Mouse (Mus musculus): Measurements from ENCODE around the gene Hcrt.

Hcrt gene

DNA sequence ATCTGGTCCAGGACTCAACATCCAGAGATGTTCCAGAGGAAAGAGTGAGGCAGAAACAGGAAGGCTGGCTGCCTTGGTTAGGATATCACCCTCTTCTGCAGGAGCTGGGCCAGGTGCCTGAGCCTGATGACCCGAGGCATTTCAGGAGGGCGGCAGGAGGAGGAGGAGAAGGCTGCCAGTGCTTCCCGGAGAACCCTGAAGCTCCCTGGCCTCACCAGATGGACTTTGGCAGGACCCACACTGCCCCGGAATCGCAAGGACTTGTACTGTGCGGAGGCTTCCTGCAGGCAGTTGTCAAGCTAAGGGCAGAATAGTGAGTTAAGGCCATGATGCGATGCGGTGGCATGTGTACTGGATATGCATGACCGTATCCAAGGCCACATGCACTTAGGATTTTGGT is 4.0 kb upstream of the Hcrt start:
- no peak for DNase-seq

DNA sequence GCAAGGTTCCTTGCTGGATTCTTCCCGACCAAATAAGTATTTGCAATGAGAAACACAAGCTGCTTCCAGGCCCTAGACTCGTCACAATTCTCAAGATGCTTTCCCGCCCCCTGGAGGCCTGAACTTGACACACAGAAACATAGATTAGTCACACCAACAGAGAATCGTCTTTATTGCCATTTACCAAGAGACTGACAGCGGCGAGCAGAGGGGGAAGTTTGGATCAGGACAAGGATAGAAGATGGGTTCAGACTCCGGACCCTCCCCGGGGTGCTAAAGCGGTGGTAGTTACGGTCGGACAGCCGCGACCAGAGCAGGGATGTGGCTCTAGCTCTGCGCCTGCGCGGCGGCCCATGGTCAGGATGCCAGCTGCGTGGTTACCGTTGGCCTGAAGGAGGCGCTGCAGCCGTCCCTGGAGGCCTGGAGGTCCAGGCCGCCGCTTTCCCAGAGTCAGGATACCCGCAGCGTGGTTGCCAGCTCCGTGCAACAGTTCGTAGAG is 1.1 kb downstream of the Hcrt start:
- peak; percentile 53 to 55 for DNase-seq

DNA sequence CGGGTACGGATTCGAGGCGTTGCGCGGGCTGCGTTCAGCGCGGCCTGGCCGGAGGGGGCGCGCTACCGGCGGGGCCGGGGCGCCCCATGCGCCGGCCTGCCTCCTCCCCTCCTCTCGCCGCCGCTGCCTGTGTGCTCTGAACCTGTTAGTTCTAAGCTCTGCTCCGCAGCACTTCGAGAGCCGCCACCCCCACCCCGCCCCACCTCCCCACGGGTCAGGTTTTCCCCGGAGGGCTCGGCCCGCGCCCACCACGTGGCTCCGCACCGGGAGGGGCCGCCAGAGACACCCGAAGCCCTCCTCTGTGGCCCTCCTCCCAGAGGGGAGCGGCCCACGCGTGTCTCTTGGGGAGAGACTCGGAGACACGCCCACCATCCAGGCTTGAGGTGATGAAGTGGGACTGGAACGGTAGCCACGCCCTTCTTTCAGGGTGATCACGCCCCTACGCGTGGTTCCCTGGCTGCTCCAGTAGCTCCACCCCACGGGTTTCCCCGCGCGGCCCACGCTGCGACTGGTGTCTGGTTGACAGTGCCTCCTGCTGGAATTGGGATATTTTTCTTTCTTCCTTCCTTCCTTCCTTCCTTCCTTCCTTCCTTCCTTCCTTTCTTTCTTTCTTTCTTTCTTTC is 3.0 kb downstream of the Hcrt start, which contains the start of gene Kcnh4:
Kcnh4 (minus strand) TSS at position 332 of the 623 bp plus-strand sequence.
- peak; percentile 62 to 78 for DNase-seq

DNA sequence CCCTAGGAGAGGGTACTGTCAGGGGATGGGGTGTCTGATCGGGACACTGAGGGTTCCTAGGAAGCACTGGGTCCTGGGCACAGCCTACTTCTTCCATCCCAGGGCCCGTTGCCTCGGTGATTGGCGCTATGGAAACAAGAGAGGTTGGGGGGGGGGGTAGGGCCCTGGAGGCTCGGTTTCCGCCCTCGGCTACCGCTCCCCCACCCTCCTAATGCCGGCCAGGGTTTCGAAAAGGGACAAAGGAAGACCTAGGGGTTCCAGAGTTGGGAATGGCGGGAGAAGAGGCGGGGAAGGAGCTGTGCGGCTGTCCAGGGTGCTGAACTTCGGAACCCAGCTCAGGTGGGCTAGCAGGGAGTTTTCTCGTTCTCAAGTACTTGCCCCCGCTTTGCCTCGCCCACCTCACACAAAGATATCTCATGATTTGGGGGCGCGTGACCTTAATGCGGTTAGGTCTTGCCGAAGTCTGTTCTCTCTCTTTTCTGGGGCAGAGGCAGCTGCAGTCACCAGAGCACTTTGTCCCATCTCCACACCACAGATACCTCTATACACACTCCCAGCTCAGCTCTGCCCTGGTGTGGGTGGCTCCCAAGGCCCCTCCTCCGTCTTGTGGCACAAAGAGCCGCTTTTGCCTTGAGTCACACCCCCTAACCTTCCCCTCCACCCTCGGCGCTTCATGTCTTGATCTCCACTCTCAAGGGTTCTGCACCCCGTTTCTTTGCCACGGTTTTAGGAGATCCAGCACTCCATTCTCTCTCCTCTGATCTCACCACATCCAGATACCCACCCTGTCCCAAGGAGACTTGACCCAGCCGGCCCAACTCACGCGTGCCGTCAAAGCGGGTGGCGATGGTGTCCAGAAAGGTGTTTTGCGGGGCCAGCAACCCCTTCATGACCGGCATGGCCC is 3.8 kb downstream of the Hcrt start:
- no peak for DNase-seq

DNA sequence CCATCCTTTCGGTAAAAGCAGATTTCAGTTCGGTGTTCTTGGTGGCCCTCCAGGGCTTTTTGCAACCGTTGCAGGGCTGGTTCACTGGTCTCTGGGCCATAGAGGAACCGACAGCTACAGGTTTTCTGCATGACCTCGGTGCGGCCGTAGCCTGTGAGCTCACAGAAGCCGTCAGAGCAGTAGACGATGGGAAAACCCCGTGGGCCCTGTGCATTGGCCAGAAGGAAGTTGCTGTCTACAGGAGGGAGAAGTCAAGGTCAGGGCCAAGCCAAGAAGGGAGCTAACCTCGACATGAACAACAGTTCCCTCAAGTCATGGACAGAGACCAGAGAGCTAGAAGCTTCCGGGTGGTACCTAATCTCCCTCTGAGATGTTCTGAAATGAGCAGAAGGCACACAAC is 5.2 kb downstream of the Hcrt start:
- no peak for DNase-seq

DNA sequence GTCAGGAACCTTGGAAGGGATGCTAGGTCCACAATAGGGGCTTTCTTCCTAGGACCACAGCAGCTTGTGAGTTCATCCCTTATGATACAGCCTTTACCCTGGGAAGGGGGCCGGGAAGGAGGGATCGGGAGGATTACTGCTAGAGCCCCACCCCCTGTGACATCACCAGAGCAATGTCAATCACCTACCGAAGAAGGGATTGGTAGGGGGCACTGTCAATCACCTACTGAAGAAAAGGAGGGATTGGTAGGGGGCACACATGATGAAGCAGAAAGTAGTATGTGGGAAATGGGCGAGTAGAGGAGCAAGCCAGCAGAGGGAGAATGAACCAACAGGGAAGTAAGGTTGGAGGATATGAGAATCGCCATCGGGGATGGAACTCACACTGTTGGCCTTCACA is 6.3 kb downstream of the Hcrt start:
- DNase-seq: no peak

DNA sequence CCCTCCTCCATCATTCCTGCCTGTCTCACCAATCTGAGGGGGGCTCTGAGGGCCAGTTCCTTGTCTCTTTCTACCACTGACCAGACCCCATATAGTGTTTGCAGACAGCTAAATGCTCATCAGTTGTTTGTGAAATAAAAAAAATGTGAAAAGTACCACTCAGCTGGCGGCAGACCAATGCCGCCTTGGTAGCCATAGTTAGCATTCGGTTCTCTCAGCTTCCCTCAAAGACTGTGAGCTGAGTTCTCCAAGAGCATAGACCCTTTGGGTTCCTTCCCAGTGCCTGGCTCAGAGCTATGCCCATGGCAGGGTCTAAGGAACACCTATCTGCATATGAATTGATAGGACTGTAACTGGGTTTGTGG is 8.1 kb downstream of the Hcrt start:
- DNase-seq: no peak

DNA sequence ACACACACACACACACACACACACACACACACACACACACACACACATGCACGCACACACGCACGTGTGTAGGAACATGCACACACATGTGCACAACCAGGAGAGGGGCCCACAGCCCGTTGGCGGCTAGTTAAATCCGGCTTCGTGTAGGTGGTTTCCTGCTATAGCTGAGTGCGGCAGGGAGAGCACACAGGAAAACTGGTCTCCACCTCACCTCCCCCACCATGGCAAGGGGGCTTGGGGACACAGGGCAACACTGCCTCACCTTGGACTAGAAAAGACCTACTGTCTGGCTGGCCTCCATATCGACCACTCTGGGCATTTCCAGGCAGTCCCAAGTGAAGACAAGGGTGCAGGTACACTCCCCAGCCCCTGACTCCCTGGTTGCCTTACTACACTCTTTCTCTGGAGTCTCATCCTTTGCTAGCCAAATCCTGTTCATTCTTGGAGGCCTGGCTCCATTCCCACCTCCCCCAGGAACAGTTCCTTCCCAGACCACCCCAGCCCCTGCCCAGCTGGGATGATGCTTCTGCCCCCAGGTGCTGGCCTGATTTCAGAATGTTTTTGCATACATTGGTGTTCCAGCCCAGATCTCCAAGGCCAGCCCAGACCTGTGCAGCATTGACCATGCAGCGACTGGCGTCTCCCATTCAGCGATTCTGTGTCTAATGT is 8.6 kb downstream of the Hcrt start:
- DNase-seq: no peak

DNA sequence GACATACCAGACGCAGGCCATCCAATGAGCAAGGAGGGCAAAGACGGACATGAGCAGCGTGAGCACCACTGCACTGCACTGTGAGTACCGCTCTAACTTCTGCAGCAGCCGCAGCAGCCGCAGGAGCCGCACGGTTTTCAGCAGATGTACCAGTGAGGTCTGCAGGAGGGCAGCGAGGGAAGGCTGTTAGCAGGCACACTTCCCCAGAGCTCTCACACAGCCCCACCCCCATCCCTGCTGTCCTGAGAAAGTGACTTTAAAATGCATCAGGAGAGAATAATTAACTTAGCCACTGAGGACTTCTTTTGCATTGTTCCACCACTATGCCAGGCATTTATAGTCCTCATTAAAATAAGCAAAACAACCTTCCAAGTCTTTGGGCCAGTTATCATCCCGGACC is 10.4 kb downstream of the Hcrt start:
- no peak for DNase-seq

DNA sequence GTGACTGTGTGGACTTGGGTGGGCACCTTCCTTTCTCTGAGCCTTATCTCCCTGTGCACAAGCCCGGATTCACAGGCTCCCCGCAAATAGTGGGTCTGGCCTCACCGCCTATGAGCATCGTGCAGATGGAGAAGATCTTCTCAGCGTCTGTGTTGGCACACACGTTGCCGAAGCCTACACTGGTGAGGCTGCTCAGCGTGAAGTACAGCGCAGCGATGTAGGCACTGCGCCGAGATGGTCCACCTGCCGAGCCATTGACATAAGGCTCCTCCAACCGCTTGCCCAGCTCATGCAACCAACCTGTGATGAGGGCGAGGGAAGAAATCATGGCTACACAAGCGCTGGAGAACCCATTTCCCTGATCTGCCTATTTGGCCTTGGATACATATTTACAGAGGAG is 12.6 kb downstream of the Hcrt start:
- no peak for DNase-seq

DNA sequence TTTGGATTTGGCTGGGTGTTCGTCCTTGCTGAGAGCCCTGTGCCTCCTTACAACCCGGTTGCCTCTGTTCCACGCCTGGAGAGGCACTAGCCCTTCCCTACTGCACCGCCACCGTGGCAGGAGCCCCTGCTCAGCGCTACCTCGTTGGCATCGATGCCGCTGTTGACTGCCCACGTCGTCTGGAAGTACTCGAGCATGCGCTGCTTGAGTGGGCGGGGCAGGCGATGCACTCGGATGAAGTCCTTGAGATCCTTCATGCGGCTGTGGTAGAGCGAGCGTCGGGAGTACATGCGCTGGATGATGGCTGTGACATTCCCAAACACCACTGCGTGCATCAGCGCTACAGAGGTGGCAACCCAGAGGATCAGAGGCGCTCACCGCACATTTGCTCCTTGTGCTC is 13.3 kb downstream of the Hcrt start:
- DNase-seq: no peak

DNA sequence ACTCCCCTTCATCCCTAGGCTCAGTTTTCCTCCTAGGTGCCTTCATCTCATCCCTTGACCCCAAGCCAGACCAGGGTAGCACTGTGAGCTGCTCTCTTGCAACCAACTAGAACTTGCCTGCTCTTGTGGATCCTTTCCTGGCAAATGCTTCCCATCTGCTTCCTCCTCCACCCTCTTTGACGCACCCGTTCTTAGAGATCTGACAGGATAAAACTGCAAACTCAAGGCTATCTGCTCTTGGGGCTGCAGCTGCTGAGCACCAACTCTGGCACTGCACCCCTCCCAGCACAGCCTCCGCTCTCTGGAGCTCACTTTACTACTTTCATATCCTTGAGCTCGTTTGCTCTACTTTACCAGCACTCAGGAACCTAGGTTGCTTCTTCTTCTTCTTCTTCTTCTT is 14.1 kb downstream of the Hcrt start:
- DNase-seq: no peak

DNA sequence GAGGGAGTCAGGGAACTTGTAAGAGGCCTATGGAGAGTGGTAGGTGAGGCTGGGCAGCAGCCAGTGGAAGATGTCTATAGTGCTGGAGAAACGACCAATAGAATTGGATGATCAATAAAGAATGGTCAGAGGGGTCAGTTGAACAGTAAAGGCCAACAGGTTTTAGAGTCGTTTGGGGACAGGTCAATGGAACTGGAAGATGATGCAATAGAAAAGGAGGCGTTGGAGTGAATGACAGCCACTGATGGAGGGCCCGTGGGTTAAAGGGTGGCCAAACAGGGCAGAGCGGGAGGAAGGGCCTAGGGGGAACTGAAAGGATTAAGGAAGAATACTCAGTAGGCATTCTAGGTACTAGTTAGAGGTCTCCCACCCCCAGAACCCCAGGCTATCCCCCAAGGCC is 15.6 kb downstream of the Hcrt start:
- no peak for DNase-seq

DNA sequence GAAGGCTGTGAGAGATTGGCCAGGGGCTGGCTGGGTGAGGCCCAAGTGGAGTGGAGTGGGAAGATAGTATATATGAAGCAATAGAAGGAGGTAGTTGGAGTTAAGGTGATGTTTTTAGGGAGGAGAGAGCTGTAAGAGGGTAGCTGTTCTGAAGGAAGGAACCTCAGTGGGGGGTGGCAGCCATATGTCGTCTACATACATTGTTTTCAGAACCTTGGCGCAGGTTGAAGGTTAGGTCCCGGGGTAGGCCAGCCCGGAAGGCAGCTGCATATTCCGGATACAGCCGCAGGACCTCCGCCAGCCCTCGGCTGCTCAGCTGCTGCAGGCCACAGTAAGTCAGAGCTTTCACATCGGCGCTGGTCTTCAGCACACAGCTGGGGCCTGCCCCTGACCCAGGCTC is 16.2 kb downstream of the Hcrt start:
- no peak for DNase-seq

DNA sequence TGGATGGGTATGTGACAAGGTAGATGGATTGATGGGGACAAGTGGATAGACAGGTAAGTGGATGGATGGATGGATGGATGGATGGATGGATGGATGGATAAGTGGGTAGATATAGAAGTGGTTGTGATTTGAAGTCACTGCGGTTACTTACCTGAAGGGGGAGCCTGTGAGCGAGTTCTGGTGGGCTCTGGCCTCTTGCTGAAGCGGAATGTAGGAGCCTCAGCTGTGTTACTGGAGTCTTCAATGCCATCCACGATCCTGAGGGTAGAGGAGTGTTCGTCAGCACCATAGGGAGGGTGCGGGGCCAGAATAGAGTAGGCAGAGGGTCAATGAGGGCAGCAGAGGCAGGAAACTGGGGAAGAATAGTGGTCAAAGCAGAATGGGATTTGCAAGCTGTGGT is 17.6 kb downstream of the Hcrt start:
- no peak for DNase-seq

DNA sequence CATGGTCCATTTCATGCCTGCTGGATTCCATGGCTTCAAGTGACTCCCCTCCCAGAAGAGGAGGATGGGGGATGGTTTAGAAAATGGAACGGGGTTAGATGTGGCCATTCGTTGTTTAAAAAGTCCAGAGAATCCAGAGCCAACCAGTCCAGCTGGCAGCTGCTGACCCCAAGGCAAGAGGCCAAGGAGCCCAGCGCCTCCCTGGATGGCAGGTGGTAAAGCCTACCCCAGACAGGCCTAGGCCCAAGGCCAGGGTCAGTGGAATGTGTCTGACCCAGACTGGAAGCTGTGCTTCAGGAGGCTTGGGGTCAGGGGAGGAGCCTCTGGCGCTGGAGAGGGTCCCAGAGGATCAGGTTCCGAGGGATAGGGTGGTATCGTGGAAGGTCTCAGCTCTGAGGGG is 21.4 kb downstream of the Hcrt start:
- no peak for DNase-seq

DNA sequence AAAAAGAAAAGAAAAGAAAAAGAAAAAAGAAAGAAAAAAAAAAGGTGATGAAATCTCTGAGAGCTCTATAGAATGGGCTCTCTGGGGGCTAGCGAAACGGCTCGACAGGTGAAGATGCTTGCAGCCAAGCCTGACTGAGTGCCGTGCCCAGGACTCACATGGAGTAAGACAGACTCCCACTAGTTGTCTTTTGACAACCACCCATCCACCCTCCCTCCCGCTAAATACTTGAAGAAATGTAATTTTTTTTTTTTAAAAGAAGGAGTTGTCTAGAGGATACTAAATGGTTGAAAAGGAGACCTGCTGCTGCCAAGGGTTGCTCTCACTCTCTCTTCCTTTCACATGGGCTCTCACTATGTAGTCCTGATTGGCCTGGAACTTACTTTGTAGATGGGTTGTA is 24.0 kb downstream of the Hcrt start:
- DNase-seq: no peak

DNA sequence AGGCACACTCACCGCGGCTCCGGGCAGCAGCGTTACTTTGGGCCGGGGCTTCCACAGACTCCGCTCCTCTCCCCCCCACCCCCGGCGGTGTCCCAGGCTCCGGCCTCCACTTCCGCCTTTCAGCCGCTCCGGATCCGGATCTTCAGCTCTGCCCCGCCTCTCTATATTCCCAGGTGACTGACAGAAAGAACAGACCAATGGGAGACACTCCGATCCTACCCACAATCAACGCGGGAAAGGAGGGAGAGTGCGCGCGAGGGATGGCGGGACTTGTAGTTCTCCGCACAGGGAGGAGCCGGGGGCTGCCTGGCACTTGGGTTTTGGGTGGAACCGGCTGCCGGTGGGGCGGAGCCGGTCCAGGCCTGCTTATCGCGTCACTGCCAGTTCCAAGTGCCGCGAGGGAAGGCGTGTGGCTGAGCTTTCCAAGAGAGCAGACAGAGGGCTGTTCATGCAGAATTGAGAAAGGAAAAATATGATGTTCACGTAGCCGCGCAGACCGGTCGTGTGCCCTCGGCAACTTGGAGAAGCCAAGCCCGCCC is 24.6 kb downstream of the Hcrt start, which contains the start of gene Rab5c:
Rab5c (minus strand) TSS at position 150 of the 539 bp plus-strand sequence.
- peak; percentile 99 for DNase-seq

DNA sequence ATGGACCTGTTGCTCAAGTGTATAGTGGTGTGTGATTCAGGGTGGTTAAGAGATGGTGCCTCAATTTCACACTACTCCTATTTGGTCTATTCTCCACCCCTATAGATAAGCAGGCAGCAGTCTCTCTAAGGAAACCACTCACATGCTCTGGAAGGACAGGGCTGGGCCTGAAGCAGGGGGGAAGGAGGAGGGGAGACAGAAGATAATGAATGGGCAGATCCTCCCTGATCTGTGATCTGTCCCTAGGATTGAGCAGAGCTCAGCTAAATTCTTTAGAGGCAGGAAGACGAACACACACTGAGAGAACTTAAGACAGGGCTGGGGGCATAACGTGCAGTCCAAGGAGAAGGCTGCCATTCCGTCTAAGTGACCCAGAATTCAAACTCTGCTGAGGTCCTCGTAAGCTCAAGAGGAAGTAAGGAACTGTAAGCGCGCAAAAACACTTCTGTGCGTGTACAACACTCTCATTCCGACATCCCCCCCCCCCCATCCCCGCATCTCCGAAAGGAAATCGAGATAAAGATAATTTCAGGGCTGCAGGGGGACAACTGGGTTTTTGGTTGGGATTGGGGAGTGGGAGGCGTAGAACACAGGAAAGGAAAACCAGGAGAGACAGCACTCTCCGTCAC is 25.5 kb downstream of the Hcrt start:
- no peak for DNase-seq

DNA sequence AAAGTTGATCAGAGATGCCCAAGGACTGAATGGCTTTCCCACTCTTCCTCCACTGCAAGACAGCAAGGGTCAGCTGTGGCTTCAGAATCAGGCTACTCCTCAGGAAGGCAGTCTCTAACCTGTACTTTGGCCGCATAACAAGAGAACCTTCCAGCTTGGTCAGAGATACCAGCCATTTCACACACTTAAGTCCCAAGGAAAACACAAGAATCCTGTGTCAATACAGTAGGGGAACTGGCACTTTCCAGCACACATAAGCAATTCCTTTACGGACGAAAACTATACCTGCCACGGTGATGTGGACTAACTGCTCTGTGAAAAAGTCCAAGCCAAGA is 26.0 kb downstream of the Hcrt start:
- no peak for DNase-seq

DNA sequence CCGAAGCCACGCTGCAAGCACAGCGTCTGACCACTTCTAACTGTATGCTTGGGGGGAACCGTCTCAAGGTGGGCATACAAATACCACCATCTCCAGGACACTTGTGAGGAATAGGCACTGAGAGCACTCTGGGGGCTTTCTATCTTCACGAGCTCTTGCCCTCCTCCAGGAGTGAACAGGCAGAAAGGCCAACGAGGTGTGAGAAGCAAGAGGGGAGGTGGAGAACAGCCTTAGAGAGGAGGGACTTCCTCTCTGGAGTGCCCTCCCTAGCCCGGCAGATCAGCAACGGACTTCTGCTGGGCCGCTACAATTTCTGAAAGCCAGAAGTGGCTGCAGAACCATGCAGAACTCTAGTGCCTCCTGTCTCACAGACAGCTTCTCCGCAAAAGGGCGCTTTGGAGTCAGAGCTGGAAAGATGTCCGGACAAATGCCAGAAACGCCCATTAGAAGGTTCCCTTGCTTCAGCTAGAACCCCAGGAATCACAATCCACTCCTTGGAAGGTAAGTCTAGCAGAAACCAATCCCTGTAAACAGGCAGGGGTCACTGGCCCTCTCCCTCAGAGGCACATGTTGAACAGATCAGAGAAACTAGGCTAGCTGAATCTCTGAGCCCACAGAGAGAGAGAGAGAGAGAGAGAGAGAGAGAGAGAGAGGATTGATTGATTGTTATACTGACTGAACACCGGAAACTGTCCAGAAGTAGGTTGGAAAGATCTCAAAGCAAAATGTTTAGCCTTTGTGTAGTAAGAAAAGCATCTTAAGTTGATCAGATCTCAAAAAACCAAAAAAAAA is 26.6 kb downstream of the Hcrt start:
- DNase-seq: peak in 1 of 2 experiments; percentile 12

Measured in thymus, adult 18-20 months (tissue).